Mouse (Mus musculus) small intestine, adult 2 months (tissue): ENCODE data around the gene Mgea5.

Experiments used
- CTCF ChIP-seq: fragments of 200-500 bp; IDR thresholded peaks from 2 replicates; pipeline ENCODE4 v1.5.1; 2012; ENCODE audit warnings: low read depth, mild to moderate bottlenecking, control low read depth, inconsistent platforms, low read length, moderate library complexity, mixed read lengths; ENCODE audit not compliant: insufficient replicate concordance, insufficient read length; ENCODE audit errors: extremely low read depth
- POLR2A ChIP-seq: fragments of 200-500 bp; IDR thresholded peaks from 2 replicates; pipeline ENCODE4 v1.6.1; 2012; ENCODE audit warnings: low read depth, mild to moderate bottlenecking, control low read depth, inconsistent platforms, low read length, moderate library complexity

DNA sequence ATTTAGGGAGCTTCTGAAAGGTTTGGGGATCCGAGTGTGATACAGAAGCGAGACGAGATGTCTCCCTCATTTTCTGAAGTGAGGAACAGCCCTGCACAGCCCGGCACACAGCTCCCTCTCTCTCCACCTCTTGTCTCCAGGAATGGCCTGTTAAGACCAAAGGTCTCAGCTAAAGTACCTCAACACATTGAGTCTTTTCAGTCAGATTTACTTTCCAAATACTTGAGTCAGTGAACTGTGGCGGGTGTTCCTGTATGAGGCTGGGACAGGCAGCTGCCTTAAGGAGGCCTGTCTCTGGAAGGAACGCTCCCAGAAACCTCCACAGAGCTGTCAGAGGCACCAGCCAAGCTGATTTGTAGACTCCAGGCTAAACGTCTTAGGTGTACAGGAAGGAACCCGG lies 33.1 kb upstream of the Mgea5 start:
- no peak for TF ChIP-seq CTCF
- TF ChIP-seq POLR2A = no peak
